Mouse (Mus musculus) thymus, postnatal 4 days (tissue): ENCODE results near the gene Cd46.

Experiments
- DNase-seq: peaks from one replicate; pipeline ENCODE4 v3.0.0; 2021

Gene Cd46

GRCm38 (mm10) chr1:195017626-195018025, 74.4 kb downstream of the Cd46 start:
- DNase-seq, result no peak

- no peak for DNase-seq
Observed at GRCm38 (mm10) chr1:195016811-195017501, 75.1 kb downstream of the Cd46 start.

GRCm38 (mm10) chr1:195015281-195015680, 76.8 kb downstream of the Cd46 start:
- no peak for DNase-seq

- no peak for DNase-seq
Observed at GRCm38 (mm10) chr1:195014201-195014885, 77.7 kb downstream of the Cd46 start.

GRCm38 (mm10) chr1:195012531-195012930, 79.5 kb downstream of the Cd46 start:
- no peak for DNase-seq

- DNase-seq, result no peak
Observed at GRCm38 (mm10) chr1:195006267-195006666, 85.8 kb downstream of the Cd46 start.

- DNase-seq, result no peak
Observed at GRCm38 (mm10) chr1:195004194-195004593, 87.9 kb downstream of the Cd46 start.

GRCm38 (mm10) chr1:195003328-195003727, 88.7 kb downstream of the Cd46 start:
- DNase-seq, result no peak

GRCm38 (mm10) chr1:194998396-194998795, 93.7 kb downstream of the Cd46 start:
- DNase-seq, result no peak

- DNase-seq, result no peak
Observed at GRCm38 (mm10) chr1:194995196-194995595, 96.9 kb downstream of the Cd46 start.

- DNase-seq, result no peak
Observed at GRCm38 (mm10) chr1:194994262-194994661, 97.8 kb downstream of the Cd46 start.

GRCm38 (mm10) chr1:194993409-194993988, 98.5 kb downstream of the Cd46 start:
- no peak for DNase-seq

- no peak for DNase-seq
Observed at GRCm38 (mm10) chr1:194992589-194993317, 99.3 kb downstream of the Cd46 start.

GRCm38 (mm10) chr1:194991654-194992053, 100.4 kb downstream of the Cd46 start:
- DNase-seq, result no peak

GRCm38 (mm10) chr1:194990976-194991375, 101.1 kb downstream of the Cd46 start:
- DNase-seq, result no peak

GRCm38 (mm10) chr1:194989024-194989423, 103.0 kb downstream of the Cd46 start:
- DNase-seq, result no peak
